Mouse (Mus musculus) ES-E14 (cell line): ENCODE results near the gene Zfp626.

Source experiments
- CHD2 ChIP-seq: IDR thresholded peaks from 2 replicates; pipeline ENCODE4 v1.6.1; 2014; ENCODE audit warnings: mild to moderate bottlenecking, low read depth, low read length, inconsistent platforms
- HCFC1 ChIP-seq: IDR thresholded peaks from 2 replicates; pipeline ENCODE4 v1.6.1; 2012; ENCODE audit warnings: low read length, inconsistent platforms, borderline replicate concordance; ENCODE audit not compliant: insufficient read depth
- ZC3H11A ChIP-seq: IDR thresholded peaks from 2 replicates; pipeline ENCODE4 v1.6.1; 2012; ENCODE audit warnings: low read depth, mild to moderate bottlenecking, inconsistent platforms, low read length, borderline replicate concordance
- ZNF384 ChIP-seq: IDR thresholded peaks from 2 replicates; pipeline ENCODE4 v1.6.1; 2012; ENCODE audit warnings: low read depth, low read length, inconsistent platforms

- no peak for TF ChIP-seq CHD2
- no peak for TF ChIP-seq ZC3H11A
- TF ChIP-seq ZNF384 = no peak
- TF ChIP-seq HCFC1 = no peak
Observed at GRCm38 (mm10) chr7:27837896-27838295, 30.9 kb downstream of the Zfp626 start.
